Mouse (Mus musculus): ENCODE measurements at regions not wholly inside any gene's neighbourhood (a gene's known extent, or its start where the extent isn't known, plus 50 kb on each side); places are given as distances from the start of the nearest gene placed in this dataset.

- TF ChIP-seq CTCF (IDR thresholded peaks at IDR 0.05; ENCODE audit: low read depth) (no peak), EP300 (optimal IDR thresholded peaks at IDR 0.05) (no peak)
Observed at GRCm38 (mm10) chr7:89051240-89051639, 352.8 kb downstream of the Tmem135 start.

All from stomach, postnatal 0 days (tissue).